Mouse (Mus musculus): ENCODE measurements around the gene Adamts3. TPM values are rescaled to one million over a fixed set of nuclear protein-coding genes. Genes with fewer than 3 reads are reported as not detected.
A peak's percentile ranks its signal among the peaks of the same experiment; 100 is the strongest.

Gene Adamts3
- polyA plus RNA-seq, 1 experiment: 7.9 TPM

DNA sequence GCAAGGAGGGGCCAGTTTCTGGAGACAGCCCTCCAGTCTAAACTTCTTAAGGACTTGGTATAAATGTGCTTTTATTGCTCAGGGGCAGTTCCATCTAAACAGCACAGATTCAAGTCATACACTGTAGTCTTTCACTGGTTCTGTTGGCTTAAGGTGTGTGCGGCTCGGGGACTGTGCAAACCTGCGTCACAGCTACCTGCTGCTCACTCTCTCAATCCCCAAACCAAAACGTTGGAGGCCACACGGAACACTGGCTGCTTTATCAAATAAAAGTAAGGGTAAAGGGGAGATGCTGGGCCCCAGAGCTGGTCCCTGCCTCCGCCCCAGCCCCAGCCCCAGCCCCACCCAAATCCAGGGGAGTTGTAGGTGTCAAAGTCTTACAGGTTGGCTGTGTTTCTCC, 66.5 kb downstream of the Adamts3 start:
- no peak for TF ChIP-seq POLR2A (IDR thresholded peaks at IDR 0.05; ENCODE audit: borderline replicate concordance, extremely low read depth, insufficient read depth, insufficient read length, poor library complexity, severe bottlenecking)
- no peak for TF ChIP-seq CTCF (IDR thresholded peaks at IDR 0.05; ENCODE audit: borderline replicate concordance, extremely low read depth, insufficient read depth, insufficient read length)
- no peak for DNase-seq (ENCODE audit: low read depth)

DNA sequence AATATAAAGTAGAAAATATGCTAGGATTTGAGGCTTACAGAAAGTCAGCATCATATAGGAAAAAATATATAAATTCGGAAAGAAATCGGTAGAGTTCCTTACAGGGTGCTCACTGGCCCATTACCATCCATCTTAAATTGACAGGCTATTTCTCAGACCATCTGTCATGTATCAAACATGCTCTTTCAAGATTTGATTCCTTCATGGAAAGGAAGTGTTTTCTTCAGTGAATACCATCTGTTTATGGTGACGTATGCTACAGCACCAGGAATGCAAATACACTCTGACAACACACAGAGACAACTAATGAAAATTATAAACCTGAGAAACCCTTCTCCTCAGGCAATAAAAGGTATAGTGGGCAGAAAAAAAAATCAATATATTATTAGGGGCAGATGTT, 68.6 kb downstream of the Adamts3 start:
- TF ChIP-seq CTCF (IDR thresholded peaks at IDR 0.05; ENCODE audit: borderline replicate concordance, extremely low read depth, insufficient read depth, insufficient read length): no peak
- TF ChIP-seq POLR2A (IDR thresholded peaks at IDR 0.05; ENCODE audit: borderline replicate concordance, extremely low read depth, insufficient read depth, insufficient read length, poor library complexity, severe bottlenecking): no peak
- peak; percentile 80 for DNase-seq (ENCODE audit: low read depth)

DNA sequence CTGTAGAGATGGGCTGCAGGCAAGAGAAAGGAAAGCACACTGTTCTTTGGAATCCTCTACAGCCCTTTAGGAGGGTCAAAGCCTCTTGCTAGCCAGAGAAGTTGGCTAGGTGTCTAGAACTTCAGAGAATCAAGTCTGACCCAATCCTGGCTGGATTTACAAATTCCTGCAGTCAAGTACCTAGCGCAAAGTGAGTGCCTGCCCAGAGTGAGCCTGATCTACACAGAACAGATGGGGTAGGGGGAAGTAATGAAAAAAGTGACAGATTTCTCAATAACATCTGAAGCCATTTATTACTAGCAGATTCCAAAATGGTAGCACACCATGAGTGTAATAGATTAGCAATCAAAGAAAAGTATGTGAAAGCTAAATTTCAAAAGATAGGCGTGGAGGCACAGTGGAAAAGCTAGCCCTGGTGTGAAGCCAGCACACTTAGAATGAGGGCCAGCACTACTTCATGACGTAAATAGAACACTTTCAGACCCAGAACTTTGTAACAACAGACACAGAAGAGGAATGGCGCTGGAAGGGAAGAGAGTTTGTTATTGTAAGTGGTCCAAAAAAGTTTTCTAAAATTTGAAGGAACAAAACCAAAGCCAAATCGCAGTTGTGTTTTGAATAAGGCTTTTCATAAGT, 82.8 kb downstream of the Adamts3 start:
- TF ChIP-seq POLR2A (IDR thresholded peaks at IDR 0.05; ENCODE audit: borderline replicate concordance, extremely low read depth, insufficient read depth, insufficient read length, poor library complexity, severe bottlenecking) (no peak), CTCF (IDR thresholded peaks at IDR 0.05; ENCODE audit: borderline replicate concordance, extremely low read depth, insufficient read depth, insufficient read length) (no peak)
- DNase-seq (ENCODE audit: low read depth): peak; percentile 25

DNA sequence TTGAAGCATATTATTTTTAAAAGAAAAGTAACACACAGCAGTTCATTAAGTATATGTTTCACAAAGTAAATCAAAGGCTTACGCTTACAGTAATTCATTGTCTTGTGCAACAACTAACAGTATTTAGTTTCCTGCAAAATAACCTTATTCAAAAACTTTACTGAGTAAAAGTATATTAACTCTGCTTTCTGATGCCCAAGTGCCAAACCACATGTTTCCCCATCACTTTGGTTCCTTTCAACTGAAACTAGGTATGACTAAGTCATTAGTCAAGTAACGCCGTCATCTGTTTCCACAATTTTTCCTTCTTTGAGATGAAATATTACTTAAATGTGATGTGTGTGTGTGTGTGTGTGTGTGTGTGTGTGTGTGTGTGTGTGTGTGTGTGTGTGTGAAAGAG, 89.4 kb downstream of the Adamts3 start:
- no peak for TF ChIP-seq POLR2A (IDR thresholded peaks at IDR 0.05; ENCODE audit: borderline replicate concordance, extremely low read depth, insufficient read depth, insufficient read length, poor library complexity, severe bottlenecking)
- no peak for TF ChIP-seq CTCF (IDR thresholded peaks at IDR 0.05; ENCODE audit: borderline replicate concordance, extremely low read depth, insufficient read depth, insufficient read length)
- DNase-seq (ENCODE audit: low read depth): no peak

DNA sequence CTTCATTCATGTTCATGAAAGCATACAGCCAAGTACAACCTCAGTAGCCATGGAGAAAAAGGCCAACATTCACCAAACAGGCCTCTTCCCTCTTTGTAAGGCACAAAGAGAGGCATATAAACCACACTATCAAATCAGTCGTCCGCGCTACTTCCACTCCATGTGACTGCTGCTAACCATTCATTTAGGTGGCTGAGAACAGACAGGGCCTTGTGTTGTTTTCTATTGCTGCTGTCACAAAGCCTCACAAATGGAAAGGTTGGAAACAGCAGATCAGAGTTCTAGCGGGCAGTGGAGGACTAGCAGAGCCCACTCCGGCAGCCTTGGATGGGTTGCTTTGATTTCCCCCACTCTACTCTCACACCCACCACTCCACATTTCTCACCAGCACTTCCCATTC, 98.5 kb downstream of the Adamts3 start:
- TF ChIP-seq POLR2A (IDR thresholded peaks at IDR 0.05; ENCODE audit: borderline replicate concordance, extremely low read depth, insufficient read depth, insufficient read length, poor library complexity, severe bottlenecking) (no peak), CTCF (IDR thresholded peaks at IDR 0.05; ENCODE audit: borderline replicate concordance, extremely low read depth, insufficient read depth, insufficient read length) (no peak)
- peak; percentile 56 for DNase-seq (ENCODE audit: low read depth)

DNA sequence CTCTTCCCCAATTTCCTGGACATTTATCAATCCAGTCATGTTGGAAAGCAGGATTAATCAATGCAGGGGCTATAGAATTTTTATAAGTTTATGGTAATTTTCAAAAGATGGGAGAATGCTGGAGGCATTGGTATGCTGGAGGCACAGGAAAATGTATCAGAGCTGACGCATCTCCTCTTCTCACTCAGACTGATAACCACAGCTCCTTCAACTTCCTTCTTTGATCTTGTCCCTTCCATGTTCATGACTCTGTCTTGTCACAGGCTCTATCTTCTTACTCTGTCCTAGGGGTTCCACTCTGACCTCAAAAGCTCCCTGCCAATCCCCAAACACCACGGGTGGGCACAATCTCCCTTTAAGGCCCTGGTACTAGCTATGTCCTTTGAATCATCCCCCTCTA, 103.3 kb downstream of the Adamts3 start:
- TF ChIP-seq POLR2A (IDR thresholded peaks at IDR 0.05; ENCODE audit: borderline replicate concordance, extremely low read depth, insufficient read depth, insufficient read length, poor library complexity, severe bottlenecking) (no peak), CTCF (IDR thresholded peaks at IDR 0.05; ENCODE audit: borderline replicate concordance, extremely low read depth, insufficient read depth, insufficient read length) (no peak)
- DNase-seq (ENCODE audit: low read depth): no peak

DNA sequence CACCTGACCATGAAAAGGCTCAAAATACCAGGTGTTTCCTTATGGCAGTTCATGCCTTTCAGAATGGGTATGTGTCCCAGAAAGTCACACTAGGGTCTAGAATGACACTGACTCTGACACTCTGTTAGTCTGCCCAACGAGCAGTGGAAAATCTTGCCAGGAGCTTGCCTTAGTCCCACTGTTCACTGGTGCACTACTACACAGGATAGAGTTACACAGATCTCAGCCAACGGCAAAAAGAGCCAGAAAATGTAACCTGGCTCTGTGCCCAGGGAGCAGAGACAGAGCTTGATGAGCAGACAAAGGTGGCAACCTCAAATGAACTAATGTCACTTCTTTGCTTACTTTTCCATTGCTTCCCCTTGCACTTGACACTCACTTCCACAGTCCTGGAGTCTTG, 104.5 kb downstream of the Adamts3 start:
- no peak for TF ChIP-seq POLR2A (IDR thresholded peaks at IDR 0.05; ENCODE audit: borderline replicate concordance, extremely low read depth, insufficient read depth, insufficient read length, poor library complexity, severe bottlenecking)
- no peak for TF ChIP-seq CTCF (IDR thresholded peaks at IDR 0.05; ENCODE audit: borderline replicate concordance, extremely low read depth, insufficient read depth, insufficient read length)
- peak; percentile 60 for DNase-seq (ENCODE audit: low read depth)

DNA sequence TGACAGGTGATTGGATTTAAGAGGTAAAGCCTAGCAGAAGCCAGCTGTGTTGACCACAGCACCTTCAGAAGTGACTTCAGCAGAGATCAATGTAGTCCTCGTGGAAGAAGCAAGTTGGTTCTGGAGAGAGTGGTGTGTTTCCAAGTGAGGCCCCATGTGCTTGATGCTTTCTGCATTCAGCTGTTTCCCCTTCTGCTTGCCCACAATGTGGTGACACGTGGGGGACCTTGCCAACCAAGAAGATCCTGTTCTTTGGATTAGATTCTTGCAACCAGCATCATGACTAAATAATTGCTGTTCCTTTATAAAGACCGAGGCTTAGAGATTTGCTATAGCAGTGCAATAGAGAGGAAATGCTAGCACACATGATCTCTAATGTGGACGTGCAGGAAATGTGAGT, 105.7 kb downstream of the Adamts3 start:
- TF ChIP-seq CTCF (IDR thresholded peaks at IDR 0.05; ENCODE audit: borderline replicate concordance, extremely low read depth, insufficient read depth, insufficient read length): no peak
- TF ChIP-seq POLR2A (IDR thresholded peaks at IDR 0.05; ENCODE audit: borderline replicate concordance, extremely low read depth, insufficient read depth, insufficient read length, poor library complexity, severe bottlenecking): no peak
- no peak for DNase-seq (ENCODE audit: low read depth)

DNA sequence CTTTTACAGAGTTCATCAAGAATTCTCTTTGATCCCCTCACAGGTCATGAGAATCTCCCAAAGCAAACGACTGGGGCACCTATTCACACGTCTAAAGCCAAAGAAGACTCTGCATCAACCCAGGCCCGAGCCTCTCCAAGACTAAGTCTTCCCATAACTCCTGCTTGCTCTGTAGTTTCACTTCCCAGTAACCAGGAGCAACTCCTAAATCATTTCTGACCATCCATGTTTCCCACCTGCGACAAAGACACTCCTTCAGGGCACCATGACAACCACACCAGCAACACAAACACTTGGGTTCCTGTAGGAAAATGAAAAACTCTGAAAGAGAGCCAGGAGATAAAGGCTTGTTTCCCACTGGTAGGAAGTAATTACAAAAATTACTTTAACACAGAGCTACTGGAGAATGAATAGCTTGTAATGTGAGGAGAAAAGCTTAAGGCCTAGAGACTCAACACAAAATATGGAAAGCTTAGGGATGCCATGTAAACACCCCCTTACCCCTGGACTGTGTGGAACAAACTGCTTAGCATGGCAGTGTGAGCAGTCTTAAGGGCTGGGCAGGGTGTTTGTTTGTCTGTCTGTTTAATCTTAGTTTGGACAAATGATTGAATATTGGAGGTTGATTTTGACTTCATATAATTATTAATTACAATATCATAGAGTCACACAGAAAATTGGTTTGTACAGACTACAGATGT, 112.3 kb downstream of the Adamts3 start:
- TF ChIP-seq POLR2A (IDR thresholded peaks at IDR 0.05; ENCODE audit: borderline replicate concordance, extremely low read depth, insufficient read depth, insufficient read length, poor library complexity, severe bottlenecking) (no peak), CTCF (IDR thresholded peaks at IDR 0.05; ENCODE audit: borderline replicate concordance, extremely low read depth, insufficient read depth, insufficient read length) (no peak)
- DNase-seq (ENCODE audit: low read depth): peak; percentile 42

DNA sequence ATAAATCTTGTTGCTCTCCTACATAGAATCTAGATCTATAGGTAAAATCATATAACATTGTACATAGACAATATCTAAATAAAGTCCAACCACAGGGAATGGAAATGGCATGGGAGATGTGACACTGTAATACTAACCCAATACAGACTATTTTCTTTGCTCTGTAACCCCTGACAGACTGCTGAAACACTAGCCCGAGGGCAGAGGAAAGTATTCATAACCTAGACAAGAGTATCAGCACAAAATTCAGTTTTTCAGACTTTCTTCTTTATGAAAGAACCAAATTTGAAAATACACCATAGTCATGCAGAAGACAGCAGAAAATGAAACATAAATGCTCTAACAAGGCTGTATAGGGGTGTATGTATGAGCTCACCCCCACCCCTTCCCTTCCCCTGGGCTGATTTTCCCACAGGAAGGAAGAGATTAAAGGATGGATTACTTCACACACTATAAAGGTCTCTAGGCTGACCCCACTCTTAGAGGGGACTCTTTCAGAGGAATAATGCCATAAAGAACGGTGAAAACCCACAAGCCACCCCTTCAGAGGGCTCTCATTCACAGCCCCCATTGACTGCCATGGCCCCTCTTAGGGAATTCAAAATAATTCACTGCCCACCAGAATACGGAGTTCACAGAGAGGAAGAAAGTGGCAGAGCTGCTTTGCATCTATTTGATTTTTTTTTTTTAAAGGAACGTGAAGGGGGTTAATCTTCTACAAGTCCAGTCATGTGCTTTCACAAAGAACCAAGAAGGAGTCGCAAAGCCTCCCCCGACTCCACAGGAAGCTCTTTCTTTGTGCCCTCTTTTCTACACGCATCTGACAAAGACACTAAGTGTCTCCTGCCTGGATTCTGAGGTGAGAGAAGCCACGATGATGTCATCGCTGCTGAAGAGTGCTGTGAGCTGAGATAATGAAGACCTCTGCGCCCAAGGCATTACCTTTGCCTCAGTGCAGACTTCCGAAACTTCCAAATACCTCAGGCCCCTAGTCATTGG, 119.6 kb downstream of the Adamts3 start:
- TF ChIP-seq CTCF (IDR thresholded peaks at IDR 0.05; ENCODE audit: borderline replicate concordance, extremely low read depth, insufficient read depth, insufficient read length) (no peak), POLR2A (IDR thresholded peaks at IDR 0.05; ENCODE audit: borderline replicate concordance, extremely low read depth, insufficient read depth, insufficient read length, poor library complexity, severe bottlenecking) (no peak)

DNA sequence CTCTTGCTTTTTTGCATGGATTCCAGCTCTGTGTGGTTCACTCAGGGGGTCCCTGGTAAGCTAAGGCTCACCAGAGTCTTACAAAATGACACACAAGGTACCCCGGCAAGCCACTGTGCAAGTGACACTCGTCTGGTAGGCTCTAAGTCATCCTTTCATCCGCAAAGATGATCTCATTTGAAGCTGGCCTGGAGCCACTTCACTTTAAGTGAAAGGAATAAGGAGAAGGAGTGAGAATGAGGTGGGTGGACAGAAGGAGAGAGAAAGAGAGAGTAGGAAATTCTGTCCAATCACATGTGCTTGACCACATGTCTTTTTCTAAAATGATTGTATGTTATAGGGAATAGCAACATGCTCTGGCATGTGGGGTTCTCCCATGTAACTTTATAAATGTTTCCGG, 122.8 kb downstream of the Adamts3 start:
- TF ChIP-seq CTCF (IDR thresholded peaks at IDR 0.05; ENCODE audit: borderline replicate concordance, extremely low read depth, insufficient read depth, insufficient read length) (no peak), POLR2A (IDR thresholded peaks at IDR 0.05; ENCODE audit: borderline replicate concordance, extremely low read depth, insufficient read depth, insufficient read length, poor library complexity, severe bottlenecking) (no peak)
- DNase-seq (ENCODE audit: low read depth): no peak

More for the DNA sequence above, 119.6 kb downstream of the Adamts3 start:
- peak; percentile 84 for DNase-seq (ENCODE audit: low read depth)
